Mouse (Mus musculus) midbrain, embryonic 10.5 days (tissue): ENCODE results near the gene Cip2a. TPM values are rescaled to one million over a fixed set of nuclear protein-coding genes. Genes with fewer than 3 reads are reported as not detected.

ENCODE experiments used
- DNase-seq: peaks from one replicate; pipeline ENCODE4 v3.0.0-alpha.2; 2017; ENCODE audit warnings: low spot score
- H3K27ac ChIP-seq: fragments of 300-500 bp; sonication (generic); replicated peaks from 2 replicates; pipeline ENCODE4 v1.5.1; 2016; ENCODE audit warnings: mild to moderate bottlenecking
- H3K27me3 ChIP-seq: fragments of 300-500 bp; sonication (generic); 2 replicates; pipeline ENCODE4 v1.6.1; 2016; ENCODE audit warnings: low read depth, mild to moderate bottlenecking; ENCODE audit not compliant: poor library complexity, severe bottlenecking
- H3K36me3 ChIP-seq: fragments of 300-500 bp; sonication (generic); 2 replicates; pipeline ENCODE4 v1.6.1; 2016; ENCODE audit warnings: mild to moderate bottlenecking, moderate library complexity
- H3K4me1 ChIP-seq: fragments of 300-500 bp; sonication (generic); 2 replicates; pipeline ENCODE4 v1.6.1; 2016
- H3K4me3 ChIP-seq: fragments of 300-500 bp; sonication (generic); 2 replicates; pipeline ENCODE4 v1.5.1; 2016; ENCODE audit warnings: mild to moderate bottlenecking, moderate library complexity
- H3K9me3 ChIP-seq: fragments of 300-500 bp; sonication (generic); replicated peaks from 2 replicates; pipeline ENCODE4 v1.6.1; 2016; ENCODE audit warnings: mild to moderate bottlenecking
- WGBS: fragments of 180-500 bp; shearing (Covaris S2); methylation state at CpG from one replicate; pipeline ENCODE4 v1.1.7; 2016; 5-methylcytosine and 5-hydroxymethylcytosine counted together
- polyA plus RNA-seq: library from polyadenylated mRNA; unstranded; fragments of >200 nt; fragmentation: Nextera tagmentation; extraction: Ambion mirVana; gene quantifications from 2 replicates; pipeline ENCODE4 v1.2.1, GENCODE M21; 2016

Cip2a gene
- 47.0 and 47.2 TPM in 2 replicates for polyA plus RNA-seq

- peak; percentile 96 for DNase-seq
- Histone ChIP-seq H3K4me3 (peak within 1 kb of the TSS; percentile 90), H3K4me1 (peaks cover 27% of the 10 kb centered on the region), H3K36me3 (peaks cover 32% of the 10 kb centered on the region), H3K27ac (peak within 1 kb of the TSS; percentile 99), H3K9me3 (no peaks in the 10 kb centered on the region; the same call in 1 of the 2 replicates), H3K27me3 (no peaks in the 10 kb centered on the region)
- WGBS, result under 1% methylated on average over 73 of the region's 74 CpGs
Measured at GRCm38 (mm10) chr16:48993559-48994342, at the start of gene Cip2a, which contains the start of gene Dzip3. Gene Cip2a (plus strand): TSS chr16:48994185. Gene Dzip3 (minus strand): TSS chr16:48994165.

GRCm38 (mm10) chr16:48972996-48973395, 21.0 kb upstream of the Cip2a start:
- Histone ChIP-seq H3K36me3 (peaks cover 56% of the 10 kb centered on the region), H3K27me3 (no peaks in the 10 kb centered on the region), H3K9me3 (no peaks in the 10 kb centered on the region), H3K4me1 (no peaks in the 10 kb centered on the region), H3K4me3 (no peak overlapping the region), H3K27ac (no peak overlapping the region)
- DNase-seq, result no peak
- 100% methylated on average over 2 of the region's 2 CpGs for WGBS

- Histone ChIP-seq H3K36me3 (peaks cover 62% of the 10 kb centered on the region), H3K27ac (no peak overlapping the region), H3K9me3 (no peaks in the 10 kb centered on the region), H3K27me3 (no peaks in the 10 kb centered on the region), H3K4me3 (no peak overlapping the region), H3K4me1 (no peaks in the 10 kb centered on the region)
- 96% methylated on average over 1 of the region's 1 CpGs for WGBS
- no peak for DNase-seq
Measured at GRCm38 (mm10) chr16:48973548-48973947, 20.4 kb upstream of the Cip2a start.

- no peak for DNase-seq
- H3K9me3 ChIP-seq, result no peaks in the 10 kb centered on the region
- H3K4me1 ChIP-seq, result no peaks in the 10 kb centered on the region
- no peak overlapping the region for H3K27ac ChIP-seq
- H3K36me3 ChIP-seq, result peaks cover 69% of the 10 kb centered on the region
- no peak overlapping the region for H3K4me3 ChIP-seq
- no peaks in the 10 kb centered on the region for H3K27me3 ChIP-seq
Measured at GRCm38 (mm10) chr16:48979965-48980364, 14.0 kb upstream of the Cip2a start.

GRCm38 (mm10) chr16:48985034-48985627, 8.9 kb upstream of the Cip2a start:
- WGBS, result 62% methylated on average over 5 of the region's 5 CpGs
- H3K4me3 ChIP-seq, result no peak overlapping the region

GRCm38 (mm10) chr16:48989700-48990099, 4.3 kb upstream of the Cip2a start:
- H3K36me3 ChIP-seq, result peaks cover 13% of the 10 kb centered on the region
- no peaks in the 10 kb centered on the region for H3K27me3 ChIP-seq
- H3K9me3 ChIP-seq, result no peaks in the 10 kb centered on the region; the same call in 1 of the 2 replicates
- peaks cover 11% of the 10 kb centered on the region for H3K4me1 ChIP-seq
- H3K4me3 ChIP-seq, result no peak overlapping the region
- no peak overlapping the region for H3K27ac ChIP-seq
- no peak for DNase-seq

More at GRCm38 (mm10) chr16:48985034-48985627, 8.9 kb upstream of the Cip2a start:
- Histone ChIP-seq H3K4me1 (no peaks in the 10 kb centered on the region), H3K27me3 (no peaks in the 10 kb centered on the region), H3K36me3 (peaks cover 33% of the 10 kb centered on the region), H3K27ac (no peak overlapping the region), H3K9me3 (no peaks in the 10 kb centered on the region)
- DNase-seq, result no peak

- peak overlapping the region; percentile 99 for H3K27ac ChIP-seq
- WGBS, result 53% methylated on average over 10 of the region's 10 CpGs
- no peak for DNase-seq
Measured at GRCm38 (mm10) chr16:48992437-48993230, 1.4 kb upstream of the Cip2a start.

GRCm38 (mm10) chr16:48993231-48993558, 790 bp upstream of the Cip2a start:
- Histone ChIP-seq H3K4me1 (peaks cover 27% of the 10 kb centered on the region), H3K36me3 (peaks cover 26% of the 10 kb centered on the region), H3K27ac (peak overlapping the region; percentile 99), H3K4me3 (peak overlapping the region; percentile 90), H3K9me3 (no peaks in the 10 kb centered on the region; the same call in 1 of the 2 replicates), H3K27me3 (no peaks in the 10 kb centered on the region)
- WGBS, result 3% methylated on average over 9 of the region's 9 CpGs
- no peak for DNase-seq

More at GRCm38 (mm10) chr16:48992437-48993230, 1.4 kb upstream of the Cip2a start:
- H3K4me1 ChIP-seq, result peaks cover 27% of the 10 kb centered on the region
- no peaks in the 10 kb centered on the region; the same call in 1 of the 2 replicates for H3K9me3 ChIP-seq
- H3K27me3 ChIP-seq, result no peaks in the 10 kb centered on the region
- peaks cover 21% of the 10 kb centered on the region for H3K36me3 ChIP-seq
- H3K4me3 ChIP-seq, result peak overlapping the region; percentile 90

GRCm38 (mm10) chr16:48994343-48994693, 333 bp downstream of the Cip2a start:
- peak overlapping the region; percentile 99 for H3K27ac ChIP-seq
- H3K4me1 ChIP-seq, result peaks cover 27% of the 10 kb centered on the region
- DNase-seq, result no peak
- H3K9me3 ChIP-seq, result no peaks in the 10 kb centered on the region; the same call in 1 of the 2 replicates
- WGBS, result under 1% methylated on average over 18 of the region's 18 CpGs
- H3K4me3 ChIP-seq, result peak overlapping the region; percentile 90
- H3K27me3 ChIP-seq, result no peaks in the 10 kb centered on the region
- H3K36me3 ChIP-seq, result peaks cover 38% of the 10 kb centered on the region

GRCm38 (mm10) chr16:49004151-49004550, 10.2 kb downstream of the Cip2a start:
- peaks cover 95% of the 10 kb centered on the region for H3K36me3 ChIP-seq

GRCm38 (mm10) chr16:49016620-49017332, 22.8 kb downstream of the Cip2a start:
- Histone ChIP-seq H3K27me3 (no peaks in the 10 kb centered on the region), H3K36me3 (peaks cover 86% of the 10 kb centered on the region), H3K27ac (no peak overlapping the region), H3K4me3 (no peak overlapping the region), H3K9me3 (no peaks in the 10 kb centered on the region), H3K4me1 (no peaks in the 10 kb centered on the region)
- DNase-seq, result no peak
- WGBS, result 78% methylated on average over 5 of the region's 5 CpGs

More at GRCm38 (mm10) chr16:49004151-49004550, 10.2 kb downstream of the Cip2a start:
- H3K27me3 ChIP-seq, result no peaks in the 10 kb centered on the region
- no peak overlapping the region for H3K27ac ChIP-seq
- H3K4me3 ChIP-seq, result no peak overlapping the region
- no peaks in the 10 kb centered on the region for H3K9me3 ChIP-seq
- DNase-seq, result no peak
- 97% methylated on average over 5 of the region's 5 CpGs for WGBS
- no peaks in the 10 kb centered on the region for H3K4me1 ChIP-seq

- WGBS, result 88% methylated on average over 4 of the region's 4 CpGs
- no peak for DNase-seq
- H3K9me3 ChIP-seq, result no peaks in the 10 kb centered on the region
Measured at GRCm38 (mm10) chr16:49035852-49036251, 41.9 kb downstream of the Cip2a start.

More at GRCm38 (mm10) chr16:49035852-49036251, 41.9 kb downstream of the Cip2a start:
- H3K4me3 ChIP-seq, result no peak overlapping the region
- H3K27me3 ChIP-seq, result no peaks in the 10 kb centered on the region
- H3K27ac ChIP-seq, result no peak overlapping the region
- H3K4me1 ChIP-seq, result no peaks in the 10 kb centered on the region
- H3K36me3 ChIP-seq, result no peaks in the 10 kb centered on the region
